Mouse (Mus musculus) olfactory bulb, adult 2 months (tissue): ENCODE results near the gene Peak1. TPM values are rescaled to one million over a fixed set of nuclear protein-coding genes. Genes with fewer than 3 reads are reported as not detected.
"Not testable (repeated sequence)": the region's sequence is repeated elsewhere in the genome, so short reads cannot be mapped to it uniquely, and the experiment has no call there.

Experiments used
- H3K27ac ChIP-seq: fragments of 200-500 bp; 2 replicates; pipeline ENCODE4 v1.5.1; 2012; ENCODE audit warnings: low read depth, low read length; ENCODE audit not compliant: insufficient read depth
- H3K4me1 ChIP-seq: fragments of 200-500 bp; 2 replicates; pipeline ENCODE4 v1.6.1; 2012; ENCODE audit warnings: low read length; ENCODE audit not compliant: control insufficient read depth, insufficient read depth
- H3K4me3 ChIP-seq: fragments of 200-500 bp; 2 replicates; pipeline ENCODE4 v1.5.1; 2012; ENCODE audit warnings: mild to moderate bottlenecking, low read depth, low read length, moderate library complexity; ENCODE audit not compliant: insufficient read depth
- CTCF ChIP-seq: fragments of 200-500 bp; IDR thresholded peaks from 2 replicates; pipeline ENCODE4 v1.5.1; 2012; ENCODE audit warnings: low read depth, mild to moderate bottlenecking, low read length, moderate library complexity; ENCODE audit not compliant: insufficient read depth
- POLR2A ChIP-seq: fragments of 200-500 bp; IDR thresholded peaks from 2 replicates; pipeline ENCODE4 v1.6.1; 2012; ENCODE audit warnings: mild to moderate bottlenecking, low read depth, low read length, moderate library complexity; ENCODE audit not compliant: insufficient read depth
- WGBS: fragments of 180-500 bp; shearing (Covaris S2); methylation state at CpG from one replicate; pipeline ENCODE4 v1.1.7; 2018; 5-methylcytosine and 5-hydroxymethylcytosine counted together
- polyA plus RNA-seq: library from polyadenylated mRNA; stranded (reverse); fragments of >200 nt; gene quantifications from 2 replicates; pipeline ENCODE4 v1.2.4, GENCODE M21; 2012; ENCODE audit warnings: low replicate concordance; ENCODE audit not compliant: missing spikeins, insufficient read depth, insufficient read length

The Peak1 gene
- polyA plus RNA-seq, 1 experiment: not detected

GRCm38 (mm10) chr9:56244336-56244735 lies 173.5 kb downstream of the Peak1 start:
- no peak for TF ChIP-seq CTCF
- no peak for TF ChIP-seq POLR2A
- Histone ChIP-seq H3K27ac (no peak overlapping the region), H3K4me1 (no peaks in the 10 kb centered on the region), H3K4me3 (no peak overlapping the region)
- 97% methylated on average over 8 of the region's 8 CpGs for WGBS

GRCm38 (mm10) chr9:56243885-56244284 lies 174.0 kb downstream of the Peak1 start:
- WGBS: 92% methylated on average over 7 of the region's 7 CpGs
- H3K4me1 ChIP-seq: no peaks in the 10 kb centered on the region
- TF ChIP-seq POLR2A: no peak
- TF ChIP-seq CTCF: no peak
- H3K4me3 ChIP-seq: no peak overlapping the region
- H3K27ac ChIP-seq: no peak overlapping the region

- no peak for TF ChIP-seq CTCF
- no peak for TF ChIP-seq POLR2A
- Histone ChIP-seq H3K27ac (no peak overlapping the region), H3K4me1 (no peaks in the 10 kb centered on the region), H3K4me3 (no peak overlapping the region)
- WGBS: 71% methylated on average over 3 of the region's 3 CpGs
These were observed 175.2 kb downstream of the Peak1 start for GRCm38 (mm10) chr9:56242686-56243085.

DNA sequence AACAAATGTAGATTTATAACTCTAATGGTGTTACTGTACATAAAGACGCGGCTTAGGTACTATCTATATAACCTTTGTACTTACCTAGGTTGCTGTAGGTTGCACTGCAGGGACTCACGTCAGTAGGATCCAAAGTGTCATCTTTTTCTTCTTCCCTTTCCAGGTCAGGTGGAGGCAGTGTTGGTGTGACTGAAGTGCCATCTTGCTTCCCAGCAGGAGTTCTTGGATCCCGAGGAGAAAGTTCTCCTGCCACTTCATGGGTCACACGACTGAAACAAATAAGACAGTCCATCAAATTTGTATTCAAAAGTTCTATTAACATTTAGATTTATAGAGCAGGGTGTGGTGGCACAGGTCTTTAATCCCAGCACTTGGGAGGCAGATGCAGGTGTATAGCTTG lies 176.8 kb downstream of the Peak1 start:
- no peak for TF ChIP-seq CTCF
- TF ChIP-seq POLR2A: no peak
- 95% methylated on average over 5 of the region's 5 CpGs for whole genome bisulfite sequencing
- Histone ChIP-seq H3K4me1 (no peaks in the 10 kb centered on the region), H3K4me3 (no peak overlapping the region), H3K27ac (no peak overlapping the region)

GRCm38 (mm10) chr9:56235871-56236298 lies 182.0 kb downstream of the Peak1 start:
- no peaks in the 10 kb centered on the region for H3K4me1 ChIP-seq
- 29% methylated on average over 6 of the region's 6 CpGs for WGBS
- TF ChIP-seq CTCF (no peak), POLR2A (no peak)
- H3K4me3 ChIP-seq: no peak overlapping the region
- no peak overlapping the region for H3K27ac ChIP-seq

DNA sequence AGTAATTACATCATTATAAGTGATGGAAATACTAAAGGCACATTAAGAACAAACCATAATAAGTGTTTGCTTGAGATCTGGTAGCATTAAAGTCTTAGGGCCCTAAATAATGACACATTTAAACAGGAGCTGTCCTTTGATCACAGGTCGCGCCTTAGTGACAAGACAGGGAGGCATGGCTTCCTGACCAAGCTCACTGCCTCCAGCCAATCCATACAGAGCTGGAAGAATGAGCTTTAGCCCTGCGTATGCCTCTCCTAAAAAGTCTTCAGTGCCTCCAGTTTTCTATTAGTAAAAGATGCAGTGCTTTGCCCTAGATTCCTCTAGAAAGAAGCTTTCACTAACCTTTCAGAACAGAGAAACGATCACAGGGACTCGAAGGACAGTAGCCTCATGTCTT lies 182.6 kb downstream of the Peak1 start:
- H3K4me3 ChIP-seq: no peak overlapping the region
- H3K27ac ChIP-seq: no peak overlapping the region
- H3K4me1 ChIP-seq: no peaks in the 10 kb centered on the region
- WGBS: 78% methylated on average over 5 of the region's 5 CpGs
- TF ChIP-seq CTCF: no peak
- TF ChIP-seq POLR2A: no peak

- TF ChIP-seq POLR2A: no peak
- TF ChIP-seq CTCF: no peak
- WGBS: 85% methylated on average over 3 of the region's 3 CpGs
- Histone ChIP-seq H3K27ac (no peak overlapping the region), H3K4me1 (no peaks in the 10 kb centered on the region), H3K4me3 (no peak overlapping the region)
These were observed 183.3 kb downstream of the Peak1 start for GRCm38 (mm10) chr9:56234561-56234960.

GRCm38 (mm10) chr9:56233316-56233715 lies 184.6 kb downstream of the Peak1 start:
- Histone ChIP-seq H3K4me3 (no peak overlapping the region), H3K4me1 (no peaks in the 10 kb centered on the region), H3K27ac (no peak overlapping the region)
- WGBS: 90% methylated on average over 2 of the region's 2 CpGs
- TF ChIP-seq CTCF: no peak
- no peak for TF ChIP-seq POLR2A

GRCm38 (mm10) chr9:56230906-56231305 lies 187.0 kb downstream of the Peak1 start:
- Histone ChIP-seq H3K27ac (no peak overlapping the region), H3K4me3 (no peak overlapping the region), H3K4me1 (no peaks in the 10 kb centered on the region)
- TF ChIP-seq POLR2A (no peak), CTCF (no peak)

DNA sequence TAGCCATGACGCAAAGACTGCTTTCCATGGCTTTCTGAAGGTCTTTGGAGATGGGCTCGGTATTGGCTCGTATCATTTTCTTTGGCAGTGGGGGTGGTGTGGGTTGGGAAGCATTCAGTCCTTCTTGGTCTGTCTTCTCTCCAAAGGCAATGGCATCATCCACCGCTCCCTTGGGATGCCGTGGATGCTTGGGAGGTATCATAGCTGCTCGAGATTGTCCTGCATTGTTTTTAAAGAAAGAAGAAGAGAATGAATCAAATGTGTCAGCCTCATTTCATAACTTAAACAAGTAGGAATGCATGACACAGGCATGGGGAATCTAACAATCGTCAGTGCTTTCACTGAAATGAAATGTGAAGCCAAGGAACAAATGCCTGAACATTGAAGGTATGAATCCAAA lies 190.2 kb downstream of the Peak1 start:
- 95% methylated on average over 7 of the region's 7 CpGs for WGBS
- TF ChIP-seq CTCF: no peak
- TF ChIP-seq POLR2A: no peak
- Histone ChIP-seq H3K4me3 (no peak overlapping the region), H3K27ac (no peak overlapping the region), H3K4me1 (no peaks in the 10 kb centered on the region)

- H3K4me1 ChIP-seq, H3K27ac ChIP-seq, H3K4me3 ChIP-seq: not testable (repeated sequence)
- WGBS: 29% methylated on average over 45 of the region's 45 CpGs
These were observed 194.3 kb downstream of the Peak1 start for GRCm38 (mm10) chr9:56223429-56224051.
